Mouse (Mus musculus) heart, postnatal 36 days (tissue): ENCODE results near the gene Tll1. TPM values are rescaled to one million over a fixed set of nuclear protein-coding genes. Genes with fewer than 3 reads are reported as not detected.

Experiments used
- DNase-seq, 2 experiments: peaks; one replicate each; pipeline ENCODE4 v3.0.0; 2021 to 2022
- intact Hi-C: fragments of 180-260 bp; cut with DNase I; formaldehyde crosslinking; loops from one replicate; pipeline ENCODE4 v1.15.1; 2025
- total RNA-seq, 2 experiments: library from RNA; stranded (reverse); gene quantifications; 2 replicates each; pipeline ENCODE4 v1.2.3; 2021

Tll1 gene
- 1 to 10 TPM; 1.1 to 1.4 TPM for total RNA-seq

- DNase-seq = peak; percentile 8 to 10
- intact Hi-C loops = loop anchor here (10.0 kb wide), 1 partner anchor 181 kb away; no protein-coding TSS in a partner anchor
These were observed at the start of gene Tll1 for GRCm38 (mm10) chr8:64206024-64206385. Gene Tll1 (minus strand): TSS chr8:64206271.

- intact Hi-C loops = no loop called here
- no peak for DNase-seq
These were observed 32.6 kb upstream of the Tll1 start for GRCm38 (mm10) chr8:64238645-64239044.

- no peak for DNase-seq
- intact Hi-C loops = no loop called here
These were observed 15.5 kb upstream of the Tll1 start for GRCm38 (mm10) chr8:64221600-64221999.

- intact Hi-C loops = no loop called here
- DNase-seq = no peak
These were observed 11.6 kb upstream of the Tll1 start for GRCm38 (mm10) chr8:64217644-64218043.

GRCm38 (mm10) chr8:64216252-64216651 is 10.2 kb upstream of the Tll1 start:
- intact Hi-C loops = no loop called here
- no peak for DNase-seq

GRCm38 (mm10) chr8:64215374-64215773 is 9.3 kb upstream of the Tll1 start:
- no peak for DNase-seq
- intact Hi-C loops = no loop called here

- intact Hi-C loops = no loop called here
- no peak for DNase-seq
These were observed 8.8 kb upstream of the Tll1 start for GRCm38 (mm10) chr8:64214906-64215305.

GRCm38 (mm10) chr8:64206411-64206861 is 365 bp upstream of the Tll1 start:
- intact Hi-C loops = loop anchor here (10.0 kb wide), 1 partner anchor 182 kb away; no protein-coding TSS in a partner anchor
- DNase-seq = peak; percentile 6 to 10

GRCm38 (mm10) chr8:64205321-64206023 is 599 bp downstream of the Tll1 start:
- DNase-seq = peak; percentile 19 to 25
- intact Hi-C loops = loop anchor here (10.0 kb wide), 1 partner anchor 181 kb away; no protein-coding TSS in a partner anchor

GRCm38 (mm10) chr8:64204801-64205311 is 1.2 kb downstream of the Tll1 start:
- intact Hi-C loops = loop anchor here (5.0 to 10.0 kb wide), 2 partner anchors 180 to 342 kb away; no protein-coding TSS in a partner anchor
- DNase-seq = peak; percentile 3 to 4

- intact Hi-C loops = loop anchor here (5.0 to 10.0 kb wide), 2 partner anchors 179 to 343 kb away; no protein-coding TSS in a partner anchor
- DNase-seq = peak; percentile 30 to 51
These were observed 1.9 kb downstream of the Tll1 start for GRCm38 (mm10) chr8:64204167-64204566.

- intact Hi-C loops = no loop called here
- DNase-seq = no peak
These were observed 7.7 kb downstream of the Tll1 start for GRCm38 (mm10) chr8:64198326-64198725.

GRCm38 (mm10) chr8:64193421-64193820 is 12.7 kb downstream of the Tll1 start:
- DNase-seq = no peak
- intact Hi-C loops = no loop called here

GRCm38 (mm10) chr8:64187881-64188280 is 18.2 kb downstream of the Tll1 start:
- intact Hi-C loops = no loop called here
- DNase-seq = no peak

- intact Hi-C loops = no loop called here
These were observed 29.1 kb downstream of the Tll1 start for GRCm38 (mm10) chr8:64176931-64177330.

GRCm38 (mm10) chr8:64174916-64175315 is 31.2 kb downstream of the Tll1 start:
- no peak for DNase-seq
- intact Hi-C loops = no loop called here

More at GRCm38 (mm10) chr8:64176931-64177330, 29.1 kb downstream of the Tll1 start:
- DNase-seq = no peak

GRCm38 (mm10) chr8:64173759-64174158 is 32.3 kb downstream of the Tll1 start:
- intact Hi-C loops = no loop called here
- DNase-seq = no peak

- DNase-seq = no peak
- intact Hi-C loops = no loop called here
These were observed 52.9 kb downstream of the Tll1 start for GRCm38 (mm10) chr8:64152899-64153891.

- intact Hi-C loops = no loop called here
- no peak for DNase-seq
These were observed 53.8 kb downstream of the Tll1 start for GRCm38 (mm10) chr8:64152216-64152804.

GRCm38 (mm10) chr8:64136593-64136992 is 69.5 kb downstream of the Tll1 start:
- intact Hi-C loops = no loop called here
- no peak for DNase-seq
